Comparison of ENCODE assay signal across 15 mouse cellular contexts in genomic region chr17:45296363-45296762, GRCm38 (mm10).
DNase-seq lines count a peak whose midpoint lies in the region; ATAC-seq and TF ChIP-seq lines count a peak whose summit lies in the region.
"Had no signal": no experiment of that assay in that cellular context is flagged by ENCODE, and none has a peak within 500 bp of the region (broad histone marks: within the 10 kb centered on the region; RNA-seq: fewer than 3 reads in every experiment).

No protein-coding gene starts in this region.

- H3K27ac ChIP-seq in kidney, postnatal 0 days = no peak overlapping the region
- no peak overlapping the region for H3K27ac ChIP-seq in CH12.LX (ENCODE audit: insufficient read depth, low read depth)

- TF ChIP-seq EP300 in CH12.LX (IDR thresholded peaks at IDR 0.05; ENCODE audit: low read length) = no peak

- WGBS in kidney, postnatal 0 days = 79% methylated on average over 1 of the region's 1 CpGs

- H3K79me2 ChIP-seq in CH12.LX (replicated peaks; ENCODE audit: control insufficient read depth, extremely low read depth, insufficient read depth, poor library complexity, severe bottlenecking) = no peaks in the 10 kb centered on the region

- no peak for TF ChIP-seq POLR2A in CH12.LX (IDR thresholded peaks at IDR 0.05; ENCODE audit: low read depth, low read length)
- no peak for TF ChIP-seq POLR2A in brain, embryonic 14.5 days (IDR thresholded peaks at IDR 0.05; ENCODE audit: borderline replicate concordance, extremely low read depth, insufficient read depth, insufficient read length, poor library complexity, severe bottlenecking)

- DNase-seq in kidney, postnatal 0 days (ENCODE audit: low spot score) = no peak
- DNase-seq in kidney, postnatal 4 days = no peak
- DNase-seq in 416B (ENCODE audit: low read depth) (peak; percentile 33), CH12.LX (ENCODE audit: extremely low read depth) (no peak)
- no peak for DNase-seq in brain, embryonic 14.5 days (ENCODE audit: low read depth)
- DNase-seq in T-cell, adult 2 months (ENCODE audit: low spot score) = no peak
- DNase-seq in embryo, embryonic 11 days = no peak
- DNase-seq: adrenal gland, adult 2 months; cerebellum, postnatal 10 days; heart, adult 11 months; heart, postnatal 14 days; kidney, postnatal 14 days; lung, postnatal 10 days; midbrain, embryonic 14.5 days; right cerebral cortex, postnatal 25 days had no signal

- no peak overlapping the region for H3K4me3 ChIP-seq in kidney, postnatal 0 days (replicated peaks; ENCODE audit: low read depth, low read length)
- no peak overlapping the region for H3K4me3 ChIP-seq in CH12.LX (replicated peaks in 1 of 3; ENCODE audit: low read depth in 2 of 3, low read length in 2 of 3, poor library complexity in 1 of 3)

- in situ Hi-C loops in CH12.LX (cut with MboI; ENCODE audit: low pct_ligation_motif_present, low pct_unique_long_range_greater_than_20kb, low sequenced_read_pairs) = loop anchor here (5.0 kb wide), 1 partner anchor 76 kb away; no protein-coding TSS in a partner anchor

- H3K4me1 ChIP-seq in kidney, postnatal 0 days (replicated peaks; ENCODE audit: insufficient read depth, low read length) = no peaks in the 10 kb centered on the region
- peaks cover 23 to 70% of the 10 kb centered on the region in 2 experiments for H3K4me1 ChIP-seq in CH12.LX (ENCODE audit: control insufficient read depth in 1 of 2, insufficient read depth in 2 of 2)

- dilution Hi-C loops in CH12.LX (cut with MboI; ENCODE audit: extremely low pct_ligation_motif_present, extremely low pct_unique_long_range_greater_than_20kb, low sequenced_read_pairs) = no loop called here

- ATAC-seq in kidney, postnatal 0 days (replicated peaks; ENCODE audit: low FRiP score, low read depth) = no peak

- H3K27me3 ChIP-seq in kidney, postnatal 0 days (ENCODE audit: insufficient read depth, low read length) = no peaks in the 10 kb centered on the region
- H3K27me3 ChIP-seq in CH12.LX (replicated peaks) = no peaks in the 10 kb centered on the region

- peak; percentile 57; the same call in 1 of the 2 replicates for TF ChIP-seq CTCF in kidney, postnatal 0 days (IDR thresholded peaks at IDR 0.05; ENCODE audit: low read depth)
- TF ChIP-seq CTCF in CH12.LX (conservative IDR thresholded peaks at IDR 0.05 in 1 of 2, IDR thresholded peaks at IDR 0.05 in 1 of 2; ENCODE audit: low read depth in 2 of 2, low read length in 2 of 2) = peak; percentile 16 to 49; a peak in 2 of 4 replicates
- TF ChIP-seq CTCF in brain, embryonic 14.5 days (IDR thresholded peaks at IDR 0.05; ENCODE audit: borderline replicate concordance, extremely low read depth, insufficient read depth, insufficient read length) = peak; percentile 36; the same call in 1 of the 2 replicates

- H3K36me3 ChIP-seq in kidney, postnatal 0 days (ENCODE audit: insufficient read depth, low read length) = no peaks in the 10 kb centered on the region
- H3K36me3 ChIP-seq in CH12.LX (replicated peaks in 1 of 2; ENCODE audit: control insufficient read depth in 1 of 2, insufficient read depth in 1 of 2, low read length in 1 of 2) = no peaks in the 10 kb centered on the region

- no peak overlapping the region for H3K9ac ChIP-seq in kidney, postnatal 0 days (ENCODE audit: low read depth, low read length)
- no peak overlapping the region for H3K9ac ChIP-seq in CH12.LX (ENCODE audit: insufficient read depth, low read depth)

- peak; percentile 22 for TF ChIP-seq RAD21 in CH12.LX (IDR thresholded peaks at IDR 0.05; ENCODE audit: low read depth, low read length)

- H3K4me2 ChIP-seq in kidney, postnatal 0 days (ENCODE audit: low read length) = no peak overlapping the region
- H3K4me2 ChIP-seq in CH12.LX (ENCODE audit: insufficient read depth, low read depth, poor library complexity, severe bottlenecking) = no peak overlapping the region

- no peaks in the 10 kb centered on the region for H3K9me3 ChIP-seq in kidney, postnatal 0 days (replicated peaks; ENCODE audit: low read length)
- H3K9me3 ChIP-seq in CH12.LX (replicated peaks; ENCODE audit: low read length) = peaks cover 5% of the 10 kb centered on the region

TF ChIP-seq in CH12.LX, 34 proteins besides CTCF, POLR2A, EP300 and RAD21:
- TF ChIP-seq ELF1 (IDR thresholded peaks at IDR 0.05; ENCODE audit: low read depth, low read length) (no peak), UBTF (IDR thresholded peaks at IDR 0.05; ENCODE audit: low read depth, low read length) (no peak), SMC3 (IDR thresholded peaks at IDR 0.05; ENCODE audit: low read depth, low read length) (peak; percentile 34)
